Mouse (Mus musculus) gastrocnemius, postnatal 36 days (tissue): ENCODE measurements at regions not wholly inside any gene's neighbourhood (a gene's known extent, or its start where the extent isn't known, plus 50 kb on each side); places are given as distances from the start of the nearest gene placed in this dataset.

Experiments used
- DNase-seq, 2 experiments: peaks; one replicate each; pipeline ENCODE4 v3.0.0; 2022
- intact Hi-C: fragments of 180-260 bp; cut with DNase I; formaldehyde crosslinking; loops from one replicate; pipeline ENCODE4 v1.15.1; 2025

DNA sequence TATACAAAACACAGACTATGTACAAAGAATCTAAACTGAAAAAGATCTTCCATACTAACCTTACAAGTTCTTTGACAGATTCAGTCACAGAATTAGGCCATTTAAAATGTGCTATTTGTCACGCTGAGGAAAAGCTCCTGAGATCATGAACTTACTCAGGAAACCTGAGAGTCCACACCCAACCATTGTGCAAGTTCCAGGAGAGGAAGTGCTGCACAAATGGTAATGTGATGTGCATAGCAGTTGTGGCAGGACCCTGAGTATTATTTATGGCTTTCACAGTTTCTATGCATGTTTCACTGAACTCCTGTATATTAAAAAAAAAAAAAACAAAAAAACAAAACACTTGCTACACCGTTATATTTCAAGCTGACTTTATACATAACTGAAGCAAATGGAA, 200.2 kb downstream of the Rassf9 start:
- intact Hi-C loops: no loop called here
- DNase-seq: no peak

DNA sequence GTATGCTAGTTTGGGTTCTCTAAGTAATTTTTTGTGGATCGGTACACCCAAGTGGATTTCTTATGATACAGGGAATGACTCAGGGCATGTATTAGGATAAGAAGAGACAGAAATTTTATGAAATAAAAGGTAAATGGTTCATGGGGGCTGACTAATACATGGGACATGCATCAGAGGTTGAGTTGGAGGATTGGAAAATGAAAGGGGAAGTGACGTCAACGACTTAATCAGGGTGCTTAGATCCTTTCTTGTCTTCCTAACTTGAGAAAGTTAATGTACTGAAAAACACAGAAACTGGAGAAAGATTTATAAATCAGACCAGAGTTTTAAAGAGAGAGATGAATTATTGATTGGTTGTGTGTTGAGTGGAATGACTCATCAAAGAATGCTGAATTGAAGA, 193.8 kb downstream of the Rassf9 start:
- intact Hi-C loops: no loop called here
- DNase-seq: no peak

DNA sequence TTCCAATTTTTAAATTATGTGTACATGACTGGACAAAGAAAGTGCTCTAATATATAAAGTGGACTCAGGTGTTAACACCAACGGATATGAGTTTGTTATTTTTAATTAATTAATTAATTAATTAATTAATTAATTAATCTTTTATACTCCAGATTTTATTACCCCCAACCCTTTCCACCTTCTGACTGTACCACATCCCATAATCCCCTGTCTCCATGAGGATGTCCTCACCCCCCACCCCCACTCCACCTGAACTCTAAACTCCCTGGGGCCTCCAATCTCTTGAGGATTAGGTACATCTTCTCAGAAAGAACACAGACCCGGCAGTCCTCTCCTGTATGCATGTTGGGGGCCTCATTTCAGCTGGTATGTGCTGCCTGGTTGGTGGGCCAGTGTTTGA, 182.8 kb downstream of the Rassf9 start:
- intact Hi-C loops: no loop called here
- DNase-seq: no peak

DNA sequence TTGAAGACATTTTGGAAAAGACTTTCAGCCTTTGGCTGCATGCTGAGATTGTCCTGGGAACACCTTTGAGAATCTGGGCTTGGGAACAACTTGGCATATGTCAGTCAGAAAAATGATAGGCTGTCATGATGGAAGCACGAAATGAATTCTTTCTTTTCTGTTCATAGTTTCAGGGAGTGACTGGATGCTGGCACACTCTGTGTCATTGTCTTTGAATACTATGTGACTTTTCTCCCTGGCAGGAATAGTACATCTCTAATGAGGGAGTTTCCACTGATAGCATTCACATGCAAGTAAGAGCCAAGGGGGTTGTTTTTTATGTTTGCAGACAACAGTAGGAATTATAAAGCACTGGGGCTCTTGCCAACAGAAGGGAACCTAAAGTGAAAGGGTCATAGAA, 177.9 kb downstream of the Rassf9 start:
- intact Hi-C loops: no loop called here
- DNase-seq: no peak

DNA sequence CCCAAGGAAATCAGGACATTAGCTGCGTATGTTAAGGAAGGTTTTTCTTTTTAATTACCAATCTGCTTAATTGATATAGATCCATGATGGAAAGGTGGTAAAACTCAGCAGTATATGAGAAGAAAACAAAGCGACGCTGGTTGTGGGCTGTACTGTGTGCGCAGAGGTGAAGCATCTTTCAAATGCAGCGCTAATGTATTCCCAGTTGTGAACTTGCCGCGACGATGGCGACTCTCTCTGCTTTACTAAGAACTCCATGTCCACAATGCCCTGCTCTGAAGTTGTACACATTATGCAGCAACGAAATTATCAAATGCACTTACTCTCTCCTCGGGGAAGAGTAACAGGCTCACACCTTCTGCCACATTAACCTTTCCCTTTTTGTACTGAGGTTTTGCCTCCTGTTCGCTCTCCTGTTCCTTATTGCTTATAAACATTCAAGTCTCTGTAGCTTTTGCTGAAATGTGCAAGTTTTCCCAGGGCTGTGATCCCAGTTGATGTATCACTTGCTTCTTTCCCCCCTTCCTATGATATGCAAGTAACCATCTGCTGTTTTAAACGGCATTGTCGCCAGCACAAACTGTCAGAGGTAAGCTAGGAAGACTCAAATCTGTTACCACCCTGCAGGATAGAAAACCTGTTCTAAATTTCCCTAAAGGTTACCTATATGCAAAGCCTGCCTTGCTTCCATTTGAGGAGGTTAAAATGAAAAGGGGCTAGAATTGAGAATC, 174.8 kb downstream of the Rassf9 start:
- intact Hi-C loops: no loop called here
- DNase-seq: no peak

DNA sequence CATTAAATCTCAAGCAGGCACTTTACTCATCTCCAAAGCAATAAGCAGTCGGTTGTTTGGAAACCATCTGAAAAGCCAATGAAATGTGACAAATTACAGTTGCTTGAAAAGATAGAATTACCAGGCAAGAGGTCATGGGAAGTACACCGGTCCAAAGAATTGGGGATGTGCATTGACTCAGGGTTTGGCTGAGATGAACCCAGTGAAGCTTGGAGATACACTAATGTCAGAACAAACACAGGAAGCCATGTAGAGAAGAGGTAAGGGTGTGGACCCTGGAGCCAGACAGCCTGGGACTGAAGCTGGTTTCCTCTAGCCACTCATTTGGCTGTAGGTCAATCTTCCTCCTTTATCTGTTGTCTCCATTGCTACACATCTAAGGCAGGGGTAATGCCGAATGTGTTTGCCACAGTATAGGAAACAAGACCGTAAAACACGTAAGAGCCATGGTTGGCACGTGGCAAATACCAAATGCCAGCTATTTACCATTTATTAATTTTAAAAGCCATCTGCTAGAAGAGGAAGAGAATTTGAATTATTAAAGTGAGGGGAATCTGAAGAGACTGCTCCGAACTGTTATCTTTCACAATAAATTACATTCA, 173.9 kb downstream of the Rassf9 start:
- no peak for DNase-seq
- intact Hi-C loops: no loop called here

DNA sequence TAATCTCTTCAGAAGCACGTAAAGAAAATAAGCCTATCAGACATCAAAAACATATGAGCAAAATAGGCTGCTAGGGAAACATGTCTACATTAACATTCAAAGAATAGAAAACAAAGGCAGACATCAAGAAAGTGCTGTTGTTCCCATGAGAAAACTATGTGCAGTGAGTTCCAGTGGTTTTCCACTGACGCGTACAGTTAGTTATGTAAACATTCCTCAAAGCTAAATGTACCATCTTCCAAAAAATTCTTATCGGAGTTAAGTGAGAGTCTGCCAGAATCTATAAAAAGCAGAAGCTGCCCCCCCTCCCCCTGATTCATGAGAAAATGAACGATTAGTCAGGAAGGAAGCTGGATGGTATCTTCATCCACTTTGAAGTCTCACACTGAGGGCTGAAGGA, 155.3 kb downstream of the Rassf9 start:
- no peak for DNase-seq
- intact Hi-C loops: no loop called here

DNA sequence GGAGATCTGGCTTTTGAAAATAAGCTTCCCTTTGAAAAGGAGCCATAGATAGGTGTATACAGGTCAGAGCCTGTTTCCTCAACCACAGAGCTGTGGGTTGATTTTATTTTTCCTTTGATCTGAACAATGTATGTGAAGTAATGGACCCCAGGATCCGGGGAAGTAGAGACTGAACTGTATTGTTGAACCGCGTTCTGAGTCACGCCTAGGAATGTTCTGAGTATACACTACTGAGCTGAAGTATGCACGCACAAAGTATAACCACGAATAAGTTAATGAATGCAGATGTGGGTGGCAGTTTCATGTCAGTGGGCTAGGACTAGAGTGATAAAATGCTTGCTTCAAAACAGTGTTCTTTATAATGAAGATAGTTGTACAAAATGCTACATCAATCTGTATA, 147.7 kb downstream of the Rassf9 start:
- intact Hi-C loops: no loop called here
- DNase-seq: no peak

DNA sequence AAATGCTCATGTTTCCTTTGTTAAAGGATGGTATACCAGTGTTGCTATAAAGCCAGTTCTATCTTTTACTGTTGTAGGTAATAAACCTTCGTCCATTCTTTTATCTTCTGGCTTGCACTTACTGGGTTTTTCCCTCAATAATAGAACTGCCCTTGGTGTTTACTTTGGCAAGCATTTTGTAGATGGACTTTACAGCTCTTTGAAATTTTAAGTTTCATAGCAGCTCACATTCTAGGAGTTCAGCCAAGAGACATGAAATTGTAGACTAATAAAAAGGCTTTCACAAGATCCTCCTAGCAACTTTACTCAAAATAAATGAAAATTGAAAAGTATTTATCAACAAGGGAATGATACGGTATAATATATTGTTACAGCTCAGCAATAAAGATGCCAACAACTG, 124.5 kb downstream of the Rassf9 start:
- DNase-seq: no peak

DNA sequence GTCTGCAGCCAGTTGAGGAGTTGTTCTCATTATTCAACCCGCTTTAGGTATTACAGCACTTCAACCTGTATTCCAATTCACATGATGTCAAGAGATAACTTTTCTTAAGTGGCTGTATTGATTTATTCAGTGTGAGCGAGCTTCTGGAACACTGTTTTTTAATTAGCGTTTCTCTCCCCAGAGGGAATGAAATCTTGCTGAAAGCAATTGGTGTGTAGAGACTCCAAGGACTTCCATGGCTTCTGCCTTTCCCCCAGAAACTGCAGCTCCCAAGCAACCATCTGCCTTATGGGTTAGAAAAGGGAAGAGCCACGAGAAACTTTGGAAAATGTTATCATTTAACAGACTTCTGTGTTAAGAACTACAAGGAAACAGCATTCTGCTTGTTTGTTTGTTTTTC, 121.4 kb downstream of the Rassf9 start:
- no peak for DNase-seq
- intact Hi-C loops: no loop called here

More for the DNA sequence above, 124.5 kb downstream of the Rassf9 start:
- intact Hi-C loops: no loop called here

DNA sequence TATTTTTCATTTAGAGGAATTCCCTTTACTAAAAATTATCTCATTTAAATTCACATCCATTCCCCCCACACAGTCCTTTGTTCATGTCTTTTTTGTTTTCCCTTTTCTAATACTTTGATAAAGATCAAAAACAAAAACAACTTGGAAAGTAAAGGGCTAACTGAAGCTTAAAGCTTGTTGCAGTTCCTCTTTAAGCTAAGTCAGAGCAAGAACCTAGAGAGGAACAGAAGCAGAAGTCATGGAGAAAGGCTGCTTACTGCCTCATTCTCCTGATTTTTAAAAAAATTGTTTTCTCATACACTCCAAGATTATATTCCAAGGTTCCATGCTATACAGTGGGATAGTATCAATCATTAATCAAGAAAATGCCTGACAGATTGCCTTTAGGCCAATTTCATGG, 116.6 kb downstream of the Rassf9 start:
- no peak for DNase-seq
- intact Hi-C loops: no loop called here

DNA sequence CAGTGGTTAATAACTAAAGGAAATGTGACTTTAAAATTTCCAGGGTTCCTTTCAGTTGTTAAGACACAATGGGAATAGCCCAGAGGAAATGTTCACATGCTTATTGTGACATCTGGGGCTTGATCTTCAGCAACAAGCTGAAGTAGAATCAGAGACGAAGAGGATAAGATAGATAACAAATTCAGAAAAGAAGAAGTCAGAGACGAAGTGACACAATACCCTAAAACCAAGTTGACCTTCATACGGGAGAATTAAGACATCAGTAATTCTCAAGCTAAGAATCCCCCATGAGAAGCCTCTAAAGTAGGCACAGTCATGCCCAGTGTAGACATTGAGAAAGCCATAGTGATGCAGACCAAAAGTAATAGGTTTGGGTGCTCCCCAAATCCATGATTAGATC, 111.9 kb downstream of the Rassf9 start:
- intact Hi-C loops: no loop called here
- DNase-seq: no peak

DNA sequence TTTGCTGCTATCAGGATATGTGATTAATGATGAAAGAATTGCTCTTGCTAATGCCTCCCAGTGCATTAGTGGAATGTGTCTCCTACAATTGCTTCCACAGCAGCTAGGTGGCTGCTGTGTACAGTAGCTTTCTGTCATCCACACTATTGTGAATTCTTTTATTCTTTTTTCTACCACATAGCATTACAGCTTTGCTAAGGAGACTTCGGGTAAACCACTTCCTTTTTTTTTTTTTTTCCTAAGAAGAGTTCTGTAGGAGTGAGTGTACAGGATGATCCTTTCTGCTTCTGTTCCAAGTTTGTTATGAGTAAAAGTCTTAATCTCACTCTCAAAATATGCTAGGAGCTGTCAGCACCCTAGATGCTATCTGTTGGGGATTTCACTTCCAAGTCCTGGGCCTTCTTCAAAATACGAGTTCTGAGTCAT, 110.6 kb downstream of the Rassf9 start:
- intact Hi-C loops: no loop called here
- no peak for DNase-seq

DNA sequence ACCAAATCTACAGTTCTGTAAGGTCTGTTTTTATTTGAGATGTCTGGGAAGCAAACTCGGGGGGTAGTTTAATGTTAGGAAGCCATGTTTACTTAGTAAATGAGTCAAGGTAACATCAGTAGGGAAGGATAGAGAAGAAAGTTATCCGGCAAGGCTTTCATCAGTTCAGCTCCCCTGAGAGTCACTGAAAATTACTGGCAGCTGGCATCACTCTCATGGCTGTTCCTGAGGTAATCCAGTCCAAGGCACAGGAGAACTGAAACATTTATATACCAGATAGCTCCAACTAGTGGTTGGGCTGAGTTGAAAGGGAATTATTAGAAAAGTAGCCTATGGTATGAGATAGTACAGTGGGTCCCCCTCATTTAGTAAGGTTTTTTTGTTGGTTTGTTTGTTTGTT, 106.7 kb downstream of the Rassf9 start:
- intact Hi-C loops: no loop called here

DNA sequence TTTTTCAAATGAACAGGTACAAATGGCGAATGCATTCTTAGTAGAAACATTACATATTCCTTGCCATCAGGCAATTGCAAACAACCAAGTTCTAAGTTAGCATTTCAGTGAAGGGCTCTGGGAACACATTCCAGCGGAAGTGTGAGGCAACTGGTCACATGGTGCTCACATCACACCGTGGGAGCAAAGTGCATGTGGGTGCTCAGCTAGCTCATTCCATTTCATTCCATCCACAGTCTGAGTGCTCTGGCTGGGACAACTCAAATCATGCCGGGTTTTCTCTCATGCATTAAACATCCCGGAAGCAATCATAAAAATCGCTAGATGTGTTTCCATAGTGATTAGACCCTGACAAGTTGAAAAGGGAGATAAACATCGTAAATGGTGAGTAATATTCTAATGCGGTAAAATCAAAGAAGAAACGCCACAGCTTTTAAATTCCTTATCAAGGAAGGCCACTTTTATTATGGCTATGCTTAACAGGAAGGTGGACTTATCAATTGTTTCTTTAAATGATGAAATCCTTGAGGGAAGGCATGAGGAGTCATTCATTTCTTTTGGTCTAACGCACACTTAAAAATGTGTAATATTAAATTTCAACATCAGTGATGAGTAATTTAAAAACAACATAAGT, 104.1 kb downstream of the Rassf9 start:
- intact Hi-C loops: no loop called here
- no peak for DNase-seq

More for the DNA sequence above, 106.7 kb downstream of the Rassf9 start:
- DNase-seq: no peak
